In genomic region chr1:180367045-180367619, GRCm38 (mm10) we compare ENCODE assay signal across 9 mouse cellular contexts. TPM values are rescaled to one million over a fixed set of nuclear protein-coding genes. Genes with fewer than 3 reads are reported as not detected.
DNase-seq lines count a peak whose midpoint lies in the region; ATAC-seq lines count a peak whose summit lies in the region.
"Had no signal": no experiment of that assay in that cellular context is flagged by ENCODE, and none has a peak within 500 bp of the region (broad histone marks: within the 10 kb centered on the region; RNA-seq: fewer than 3 reads in every experiment).

No protein-coding gene starts in this region.

- peaks cover 24% of the 10 kb centered on the region for H3K27me3 ChIP-seq in heart, embryonic 13.5 days (replicated peaks)
- no peaks in the 10 kb centered on the region for H3K27me3 ChIP-seq in liver, embryonic 12.5 days (replicated peaks)
- H3K27me3 ChIP-seq: limb, embryonic 13.5 days had no signal

- ATAC-seq in heart, embryonic 13.5 days (ENCODE audit: extremely low read depth, insufficient number of reproducible peaks, low FRiP score, low TSS enrichment): no peak
- no peak for ATAC-seq in liver, embryonic 12.5 days

- no peak overlapping the region for H3K4me2 ChIP-seq in heart, embryonic 13.5 days
- H3K4me2 ChIP-seq in liver, embryonic 12.5 days: no peak overlapping the region

- peak overlapping the region; percentile 65; the same call in 1 of the 2 replicates for H3K27ac ChIP-seq in heart, embryonic 13.5 days (replicated peaks)
- H3K27ac ChIP-seq in liver, embryonic 12.5 days: peak overlapping the region; percentile 36; the same call in 1 of the 2 replicates
- H3K27ac ChIP-seq: limb, embryonic 13.5 days had no signal

- no peak for DNase-seq in heart, adult 18-20 months
- DNase-seq in liver (no peak), NIH3T3 (ENCODE audit: low read depth) (peak; percentile 17)
- DNase-seq in cerebellum, adult 9-10 months: peak; percentile 57
- no peak for DNase-seq in right cerebral cortex, postnatal 25 days

- H3K9me3 ChIP-seq in heart, embryonic 13.5 days: no peaks in the 10 kb centered on the region
- H3K9me3 ChIP-seq in liver, embryonic 12.5 days (replicated peaks): no peaks in the 10 kb centered on the region
- H3K9me3 ChIP-seq: limb, embryonic 13.5 days had no signal

- H3K4me3 ChIP-seq in heart, embryonic 13.5 days: no peak overlapping the region
- H3K4me3 ChIP-seq in liver, embryonic 12.5 days: no peak overlapping the region
- H3K4me3 ChIP-seq: limb, embryonic 13.5 days; myocyte had no signal

- no peaks in the 10 kb centered on the region for H3K36me3 ChIP-seq in heart, embryonic 13.5 days
- H3K36me3 ChIP-seq in liver, embryonic 12.5 days: no peaks in the 10 kb centered on the region
- H3K36me3 ChIP-seq: limb, embryonic 13.5 days had no signal

- no peak overlapping the region for H3K9ac ChIP-seq in heart, embryonic 13.5 days
- H3K9ac ChIP-seq in liver, embryonic 12.5 days: no peak overlapping the region
- H3K9ac ChIP-seq: limb, embryonic 13.5 days had no signal

- WGBS in heart, embryonic 13.5 days: 59% methylated on average over 3 of the region's 3 CpGs
- WGBS in liver, embryonic 12.5 days (ENCODE audit: insufficient replicate concordance): 58% methylated on average over 3 of the region's 3 CpGs

- H3K4me1 ChIP-seq in heart, embryonic 13.5 days: peaks cover 86% of the 10 kb centered on the region
- H3K4me1 ChIP-seq in liver, embryonic 12.5 days: peaks cover 65% of the 10 kb centered on the region

RNA-seq across cellular contexts. Expression of gene Itpkb, which starts 36.8 kb away (rescaled TPM):
- polyA plus RNA-seq in heart, embryonic 13.5 days (2015; fragmentation: Nextera tagmentation; extraction: Ambion mirVana): 5.0 and 5.1 TPM in 2 replicates
- total RNA-seq in heart, adult 18-20 months (2021): 10 to 100 TPM; 36.7 to 51.5 TPM
- 4.0 and 4.3 TPM in 2 replicates for polyA plus RNA-seq in liver, embryonic 12.5 days (2016; fragmentation: Nextera tagmentation; extraction: Ambion mirVana)

Comparison
In these comparisons a context has a peak if more than half of its experiments do, and no peak if none do; other contexts are left out.
1. DNase-seq: peak in NIH3T3 (single experiment) and cerebellum, adult 9-10 months (single experiment); none in heart, adult 18-20 months (0 of 2), liver (single experiment) and right cerebral cortex, postnatal 25 days (single experiment).